Mouse (Mus musculus) cerebellum, adult 2 months (tissue): Measurements from ENCODE around the gene Golgb1.

Experiments used
- CTCF ChIP-seq: fragments of 200-500 bp; IDR thresholded peaks from 2 replicates; pipeline ENCODE4 v1.5.1; 2011; ENCODE audit warnings: low read depth, mild to moderate bottlenecking, control low read depth, low read length, moderate library complexity, borderline replicate concordance; ENCODE audit not compliant: insufficient read depth
- POLR2A ChIP-seq: fragments of 200-500 bp; IDR thresholded peaks from 2 replicates; pipeline ENCODE4 v1.6.1; 2011; ENCODE audit warnings: low read length, control low read depth, borderline replicate concordance; ENCODE audit not compliant: insufficient read depth

GRCm38 (mm10) chr16:36887546-36887945 is 12.6 kb downstream of the Golgb1 start:
- TF ChIP-seq CTCF (no peak), POLR2A (no peak)
